Mouse (Mus musculus) hindbrain, embryonic 14.5 days (tissue): ENCODE measurements around the gene Pacrg. TPM values are rescaled to one million over a fixed set of nuclear protein-coding genes. Genes with fewer than 3 reads are reported as not detected.

ENCODE experiments used
- ATAC-seq: fragments of 200-750 bp; cut with Nextera tagmentation; 2 replicates; pipeline ENCODE4 v1.8.0; 2017; ENCODE audit warnings: moderate number of reproducible peaks, mild to moderate bottlenecking, moderate TSS enrichment, moderate library complexity; ENCODE audit not compliant: low FRiP score
- DNase-seq: peaks from one replicate; pipeline ENCODE4 v3.0.0-alpha.2; 2015; ENCODE audit warnings: low spot score
- H3K27ac ChIP-seq: fragments of 300-500 bp; sonication (generic); 2 replicates; pipeline ENCODE4 v1.5.1; 2014; ENCODE audit warnings: mild to moderate bottlenecking, moderate library complexity
- H3K27me3 ChIP-seq: fragments of 300-500 bp; sonication (generic); 2 replicates; pipeline ENCODE4 v1.6.1; 2014; ENCODE audit warnings: mild to moderate bottlenecking, low read length, mixed read lengths; ENCODE audit not compliant: control insufficient read depth, insufficient read depth
- H3K36me3 ChIP-seq: fragments of 300-500 bp; sonication (generic); replicated peaks from 2 replicates; pipeline ENCODE4 v1.6.1; 2014; ENCODE audit not compliant: control insufficient read depth, insufficient read depth
- H3K4me1 ChIP-seq: fragments of 300-500 bp; sonication (generic); replicated peaks from 2 replicates; pipeline ENCODE4 v1.6.1; 2014; ENCODE audit warnings: antibody characterized with exemption, low read length, mixed read lengths; ENCODE audit not compliant: control insufficient read depth, insufficient read depth
- H3K4me2 ChIP-seq: fragments of 300-500 bp; sonication (generic); replicated peaks from 2 replicates; pipeline ENCODE4 v1.6.1; 2014; ENCODE audit warnings: mild to moderate bottlenecking, moderate library complexity
- H3K4me3 ChIP-seq: fragments of 300-500 bp; sonication (generic); replicated peaks from 2 replicates; pipeline ENCODE4 v1.5.1; 2014; ENCODE audit warnings: mild to moderate bottlenecking, low read length
- H3K9ac ChIP-seq: fragments of 300-500 bp; sonication (generic); 2 replicates; pipeline ENCODE4 v1.6.1; 2014
- H3K9me3 ChIP-seq: fragments of 300-500 bp; sonication (generic); 2 replicates; pipeline ENCODE4 v1.6.1; 2016; ENCODE audit warnings: low read length; ENCODE audit not compliant: control insufficient read depth
- WGBS: fragments of 180-500 bp; shearing (Covaris S2); extraction: QIAGEN DNeasy Blood & Tissue Kit; methylation state at CpG from one replicate; pipeline ENCODE4 v1.1.7; 2014; 5-methylcytosine and 5-hydroxymethylcytosine counted together
- polyA plus RNA-seq: library from polyadenylated mRNA; unstranded; fragments of >200 nt; fragmentation: Nextera tagmentation; extraction: Ambion mirVana; gene quantifications from 2 replicates; pipeline ENCODE4 v1.2.1, GENCODE M21; 2014

Gene Pacrg
- polyA plus RNA-seq, 1 experiment from 2014 or later: 21.9 TPM

DNA sequence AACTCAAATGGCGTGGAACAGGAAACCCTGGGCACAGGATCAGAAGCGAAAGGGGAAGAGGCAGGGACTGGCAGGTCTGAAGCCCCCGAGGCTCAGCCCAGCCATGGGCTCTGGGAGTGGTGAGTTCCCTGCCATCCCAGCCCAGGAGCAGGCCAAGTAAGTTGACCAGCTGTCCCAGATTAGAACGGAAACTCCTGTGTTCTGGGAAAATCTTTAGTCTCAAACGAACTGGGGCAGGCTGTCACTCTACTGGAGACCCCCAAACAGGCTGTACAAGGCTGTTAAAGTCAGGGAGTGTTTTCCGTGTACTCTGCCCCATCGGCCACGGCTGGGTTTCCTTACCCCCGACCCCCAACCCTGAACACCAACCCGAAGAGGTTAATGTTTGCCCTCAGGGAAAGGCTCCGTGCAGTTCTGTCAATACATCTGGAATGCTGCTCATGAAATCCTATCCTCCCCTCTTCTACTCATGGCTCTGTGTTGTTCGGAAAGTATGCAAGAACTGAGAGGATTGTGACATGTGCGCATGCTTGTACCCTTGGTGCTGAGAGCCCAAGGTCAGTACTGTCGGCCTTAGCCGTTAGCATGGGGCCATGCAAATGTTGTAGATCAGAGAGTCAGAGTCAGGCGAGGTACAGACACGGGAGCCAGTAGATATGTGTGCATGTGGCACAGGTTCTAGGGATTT, 360.9 kb downstream of the Pacrg start:
- H3K36me3 ChIP-seq: no peaks in the 10 kb centered on the region
- no peak overlapping the region for H3K9ac ChIP-seq
- no peak overlapping the region for H3K27ac ChIP-seq
- no peaks in the 10 kb centered on the region for H3K9me3 ChIP-seq
- H3K4me3 ChIP-seq: no peak overlapping the region
- peaks cover 8% of the 10 kb centered on the region; the same call in 1 of the 2 replicates for H3K4me1 ChIP-seq
- WGBS: 75% methylated on average over 17 of the region's 17 CpGs
- H3K4me2 ChIP-seq: no peak overlapping the region
- ATAC-seq: no peak
- DNase-seq: no peak
- H3K27me3 ChIP-seq: no peaks in the 10 kb centered on the region

DNA sequence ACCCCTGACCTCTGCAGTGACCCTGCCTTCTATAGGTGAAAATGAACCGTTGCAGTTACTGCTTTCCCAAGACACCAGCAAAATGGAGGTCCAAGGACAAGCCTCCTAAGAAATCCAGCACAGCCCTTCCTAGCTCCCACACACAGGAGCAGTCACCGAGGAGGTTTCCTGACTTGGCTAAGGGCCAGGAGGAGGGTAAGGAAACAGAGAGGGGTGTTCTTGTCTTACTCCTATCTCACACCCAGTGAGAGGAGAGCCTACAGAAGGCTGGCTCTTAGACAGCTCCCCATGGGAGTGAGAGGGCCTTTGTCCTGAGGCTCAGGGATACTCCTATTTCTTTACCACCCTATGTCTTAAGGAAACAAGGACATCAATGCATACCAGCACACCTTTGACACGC, 361.7 kb downstream of the Pacrg start:
- no peaks in the 10 kb centered on the region for H3K9me3 ChIP-seq
- H3K27me3 ChIP-seq: no peaks in the 10 kb centered on the region
- no peaks in the 10 kb centered on the region for H3K36me3 ChIP-seq
- no peak for ATAC-seq
- no peak for DNase-seq
- 64% methylated on average over 3 of the region's 3 CpGs for WGBS
- H3K4me1 ChIP-seq: 0 out of 2 replicates have a peak, but pooled peaks cover 4% of the 10 kb centered on the region
- no peak overlapping the region for H3K4me3 ChIP-seq
- no peak overlapping the region for H3K27ac ChIP-seq
- no peak overlapping the region for H3K4me2 ChIP-seq
- no peak overlapping the region for H3K9ac ChIP-seq

GRCm38 (mm10) chr17:10476807-10477206, 363.3 kb downstream of the Pacrg start:
- ATAC-seq (no peak), DNase-seq (no peak)
- no peaks in the 10 kb centered on the region for H3K36me3 ChIP-seq

DNA sequence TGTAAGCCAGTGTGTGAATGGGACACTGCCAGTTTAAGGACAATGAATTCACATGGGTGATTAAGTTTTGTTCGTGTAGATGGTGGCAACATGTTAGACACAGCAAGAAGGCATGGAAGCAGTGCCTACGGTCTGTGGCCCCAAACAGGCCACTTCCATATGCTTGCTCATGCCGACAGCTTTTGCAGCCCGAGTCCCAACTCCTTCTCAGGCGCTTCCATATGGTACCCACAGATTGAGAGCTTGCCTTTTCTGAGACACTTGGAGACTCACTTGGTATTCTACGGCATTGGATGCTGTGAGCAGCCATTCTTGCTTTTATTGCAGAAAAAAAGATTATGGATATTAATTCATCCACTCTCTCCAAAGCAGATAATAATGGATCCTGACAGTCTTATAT, 365.1 kb downstream of the Pacrg start:
- Histone ChIP-seq H3K27me3 (no peaks in the 10 kb centered on the region), H3K36me3 (no peaks in the 10 kb centered on the region), H3K4me2 (no peak overlapping the region), H3K4me3 (no peak overlapping the region), H3K4me1 (0 out of 2 replicates have a peak, but pooled peaks cover 4% of the 10 kb centered on the region), H3K27ac (no peak overlapping the region), H3K9me3 (no peaks in the 10 kb centered on the region), H3K9ac (no peak overlapping the region)
- ATAC-seq (no peak), DNase-seq (no peak)
- 79% methylated on average over 6 of the region's 6 CpGs for WGBS

More at GRCm38 (mm10) chr17:10476807-10477206, 363.3 kb downstream of the Pacrg start:
- Histone ChIP-seq H3K4me2 (no peak overlapping the region), H3K9ac (no peak overlapping the region), H3K27me3 (no peaks in the 10 kb centered on the region), H3K4me3 (no peak overlapping the region), H3K27ac (no peak overlapping the region), H3K9me3 (no peaks in the 10 kb centered on the region), H3K4me1 (0 out of 2 replicates have a peak, but pooled peaks cover 4% of the 10 kb centered on the region)
- WGBS: 39% methylated on average over 7 of the region's 7 CpGs

GRCm38 (mm10) chr17:10473826-10474384, 366.2 kb downstream of the Pacrg start:
- ATAC-seq (no peak), DNase-seq (no peak)
- no peaks in the 10 kb centered on the region for H3K9me3 ChIP-seq
- 0 out of 2 replicates have a peak, but pooled peaks cover 4% of the 10 kb centered on the region for H3K4me1 ChIP-seq
- H3K27ac ChIP-seq: no peak overlapping the region
- H3K36me3 ChIP-seq: no peaks in the 10 kb centered on the region
- no peak overlapping the region for H3K4me2 ChIP-seq
- H3K4me3 ChIP-seq: no peak overlapping the region
- H3K27me3 ChIP-seq: no peaks in the 10 kb centered on the region
- 54% methylated on average over 7 of the region's 7 CpGs for WGBS
- H3K9ac ChIP-seq: no peak overlapping the region

DNA sequence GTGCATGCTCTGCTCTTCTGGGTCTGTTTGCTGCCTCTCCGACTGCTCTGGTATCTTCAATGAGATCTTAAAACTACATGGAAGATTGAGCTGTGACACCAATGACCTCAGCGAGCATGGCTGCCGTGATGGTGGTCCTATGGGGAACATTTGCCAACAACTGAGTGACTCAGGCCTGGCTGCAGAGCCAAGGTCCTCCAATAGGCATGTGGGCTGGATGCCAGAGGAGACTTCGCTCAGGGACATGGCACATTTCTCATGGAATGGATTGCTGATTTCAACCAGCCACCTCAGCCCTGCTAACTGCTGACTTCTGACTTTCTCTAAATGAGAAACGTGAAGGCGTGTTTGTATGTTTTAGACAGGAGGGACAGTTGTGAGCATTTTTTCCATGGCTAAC, 366.9 kb downstream of the Pacrg start:
- no peak for DNase-seq
- Histone ChIP-seq H3K9me3 (no peaks in the 10 kb centered on the region), H3K27ac (no peak overlapping the region), H3K4me1 (0 out of 2 replicates have a peak, but pooled peaks cover 4% of the 10 kb centered on the region), H3K4me2 (no peak overlapping the region), H3K9ac (no peak overlapping the region), H3K4me3 (no peak overlapping the region), H3K36me3 (no peaks in the 10 kb centered on the region), H3K27me3 (no peaks in the 10 kb centered on the region)
- WGBS: 80% methylated on average over 6 of the region's 6 CpGs
- no peak for ATAC-seq

DNA sequence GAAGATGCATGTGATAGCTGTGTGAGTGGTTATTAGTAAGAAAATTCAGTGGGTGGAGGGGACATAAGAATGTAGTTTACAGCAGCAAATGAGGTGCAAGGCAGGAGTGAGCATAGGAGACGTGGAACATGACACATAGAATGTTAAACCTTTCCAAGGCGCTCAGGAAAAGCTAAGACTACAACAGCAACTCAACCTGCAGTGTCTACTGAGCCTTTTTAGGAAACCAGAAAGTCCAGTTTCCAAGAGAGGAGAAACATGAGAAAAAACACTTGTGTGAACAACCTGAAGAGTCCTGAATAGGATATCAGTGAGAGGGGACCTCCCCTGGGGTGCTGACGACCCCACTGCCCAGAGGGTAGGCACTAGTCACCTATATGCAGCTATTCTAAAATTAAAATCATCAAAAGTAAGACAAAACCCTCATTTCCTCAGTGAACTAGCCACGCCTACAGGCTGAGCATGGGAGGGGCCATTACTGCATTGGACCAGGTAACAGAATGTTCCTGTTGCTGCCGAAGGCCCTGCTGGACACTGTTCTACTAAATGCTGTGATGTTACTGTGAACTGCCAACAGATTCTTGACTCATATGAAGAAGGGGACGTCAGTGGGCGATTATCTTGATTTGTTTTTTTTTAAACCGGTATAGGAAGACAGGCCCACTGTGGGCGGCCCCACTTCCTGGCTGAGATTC, 370.1 kb downstream of the Pacrg start:
- no peaks in the 10 kb centered on the region for H3K36me3 ChIP-seq
- no peak overlapping the region for H3K27ac ChIP-seq
- DNase-seq: no peak
- no peak overlapping the region for H3K4me3 ChIP-seq
- no peak overlapping the region for H3K4me2 ChIP-seq
- H3K9me3 ChIP-seq: no peaks in the 10 kb centered on the region
- no peaks in the 10 kb centered on the region for H3K27me3 ChIP-seq
- no peak for ATAC-seq
- no peaks in the 10 kb centered on the region for H3K4me1 ChIP-seq
- 94% methylated on average over 9 of the region's 9 CpGs for WGBS
- no peak overlapping the region for H3K9ac ChIP-seq

DNA sequence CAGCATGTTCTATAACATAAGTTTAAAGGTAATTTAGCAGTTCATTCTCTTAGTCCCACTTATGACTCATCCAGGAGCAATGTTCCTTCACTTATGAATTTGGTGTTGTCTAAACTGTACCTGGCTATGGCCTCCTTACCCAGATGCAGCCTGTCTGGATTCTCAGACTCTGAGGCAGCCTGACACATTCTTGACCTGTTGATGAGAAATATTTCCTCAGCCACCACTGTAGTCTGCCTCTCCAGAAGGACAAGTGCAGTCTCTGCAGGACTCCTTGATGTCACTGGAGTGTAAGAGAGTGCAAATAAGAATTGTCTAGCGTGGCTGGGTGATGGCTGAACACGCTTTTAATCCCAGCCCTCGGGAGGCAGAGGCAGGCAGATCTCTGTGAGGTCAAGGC, 373.0 kb downstream of the Pacrg start:
- 90% methylated on average over 3 of the region's 3 CpGs for WGBS
- Histone ChIP-seq H3K36me3 (no peaks in the 10 kb centered on the region), H3K9ac (no peak overlapping the region), H3K27me3 (no peaks in the 10 kb centered on the region), H3K4me1 (no peaks in the 10 kb centered on the region), H3K27ac (no peak overlapping the region), H3K9me3 (no peaks in the 10 kb centered on the region), H3K4me3 (no peak overlapping the region), H3K4me2 (no peak overlapping the region)
- DNase-seq: no peak
- no peak for ATAC-seq

- Histone ChIP-seq H3K9me3 (no peaks in the 10 kb centered on the region), H3K4me2 (no peak overlapping the region), H3K27me3 (no peaks in the 10 kb centered on the region), H3K4me3 (no peak overlapping the region), H3K27ac (no peak overlapping the region), H3K36me3 (no peaks in the 10 kb centered on the region), H3K9ac (no peak overlapping the region), H3K4me1 (no peaks in the 10 kb centered on the region)
- no peak for ATAC-seq
- 86% methylated on average over 6 of the region's 6 CpGs for WGBS
- DNase-seq: no peak
These were observed 374.6 kb downstream of the Pacrg start for GRCm38 (mm10) chr17:10465467-10465866.
